Mouse (Mus musculus) monocyte, adult 2 months (primary cell): ENCODE data around the gene Smc1b.

Source experiments
- DNase-seq, 2 experiments: peaks; one replicate each; pipeline ENCODE4 v3.0.0; 2022; ENCODE audit warnings: low spot score in 2 of 2, low read depth in 1 of 2

Gene Smc1b

GRCm38 (mm10) chr15:85131275-85132192 is at the start of gene Smc1b, which contains the start of gene Ribc2:
TSS of gene Smc1b (minus strand) at chr15:85131964.
TSS of gene Ribc2 (plus strand) at chr15:85132078.
- no peak for DNase-seq

GRCm38 (mm10) chr15:85180368-85180767 is 48.6 kb upstream of the Smc1b start:
- DNase-seq: no peak

- no peak for DNase-seq
Measured at GRCm38 (mm10) chr15:85179528-85180180, 47.9 kb upstream of the Smc1b start.

- no peak for DNase-seq
Measured at GRCm38 (mm10) chr15:85178172-85178571, 46.4 kb upstream of the Smc1b start.

- DNase-seq: no peak
Measured at GRCm38 (mm10) chr15:85177576-85177975, 45.8 kb upstream of the Smc1b start.

- DNase-seq: no peak
Measured at GRCm38 (mm10) chr15:85174060-85174459, 42.3 kb upstream of the Smc1b start.

GRCm38 (mm10) chr15:85173425-85173824 is 41.7 kb upstream of the Smc1b start:
- no peak for DNase-seq

GRCm38 (mm10) chr15:85172054-85172453 is 40.3 kb upstream of the Smc1b start:
- no peak for DNase-seq

GRCm38 (mm10) chr15:85167086-85167679 is 35.4 kb upstream of the Smc1b start:
- no peak for DNase-seq

GRCm38 (mm10) chr15:85166433-85166933 is 34.7 kb upstream of the Smc1b start:
- no peak for DNase-seq

- no peak for DNase-seq
Measured at GRCm38 (mm10) chr15:85162693-85163663, 31.2 kb upstream of the Smc1b start.

- DNase-seq: no peak
Measured at GRCm38 (mm10) chr15:85161416-85161815, 29.7 kb upstream of the Smc1b start.

- DNase-seq: no peak
Measured at GRCm38 (mm10) chr15:85156198-85156597, 24.4 kb upstream of the Smc1b start.

GRCm38 (mm10) chr15:85154091-85154490 is 22.3 kb upstream of the Smc1b start:
- DNase-seq: no peak

GRCm38 (mm10) chr15:85152577-85152976 is 20.8 kb upstream of the Smc1b start:
- DNase-seq: no peak

- no peak for DNase-seq
Measured at GRCm38 (mm10) chr15:85151433-85151918, 19.7 kb upstream of the Smc1b start.

- DNase-seq: no peak
Measured at GRCm38 (mm10) chr15:85144249-85144648, 12.5 kb upstream of the Smc1b start.

GRCm38 (mm10) chr15:85143747-85144146 is 12.0 kb upstream of the Smc1b start:
- DNase-seq: no peak

- no peak for DNase-seq
Measured at GRCm38 (mm10) chr15:85143161-85143560, 11.4 kb upstream of the Smc1b start.

- no peak for DNase-seq
Measured at GRCm38 (mm10) chr15:85142441-85142840, 10.7 kb upstream of the Smc1b start.
